Comparison of ENCODE assay signal across 13 mouse cellular contexts in genomic region chr1:185456327-185456726, GRCm38 (mm10). TPM values are rescaled to one million over a fixed set of nuclear protein-coding genes. Genes with fewer than 3 reads are reported as not detected.
DNase-seq lines count a peak whose midpoint lies in the region; ATAC-seq and TF ChIP-seq lines count a peak whose summit lies in the region.
"Had no signal": no experiment of that assay in that cellular context is flagged by ENCODE, and none has a peak within 500 bp of the region (broad histone marks: within the 10 kb centered on the region; RNA-seq: fewer than 3 reads in every experiment).

No protein-coding gene starts in this region.

- no peak for TF ChIP-seq CTCF in lung, embryonic 14.5 days (IDR thresholded peaks at IDR 0.05; ENCODE audit: low read depth)

- H3K4me3 ChIP-seq in lung, embryonic 14.5 days (ENCODE audit: low read depth, low read length): peak overlapping the region; percentile 47; the same call in 1 of the 2 replicates
- peak overlapping the region; percentile 86 for H3K4me3 ChIP-seq in forebrain, embryonic 15.5 days
- H3K4me3 ChIP-seq in liver, embryonic 11.5 days (ENCODE audit: low read depth, low read length): peak overlapping the region; percentile 87
- H3K4me3 ChIP-seq in neural tube, embryonic 15.5 days (replicated peaks): peak overlapping the region; percentile 57

- 75% methylated on average over 9 of the region's 9 CpGs for WGBS in lung, embryonic 14.5 days
- 87% methylated on average over 9 of the region's 9 CpGs for WGBS in forebrain, embryonic 15.5 days
- 61% methylated on average over 9 of the region's 9 CpGs for WGBS in liver, embryonic 11.5 days
- 87% methylated on average over 9 of the region's 9 CpGs for WGBS in neural tube, embryonic 15.5 days

- H3K27me3 ChIP-seq in lung, embryonic 14.5 days (ENCODE audit: insufficient read depth, low read length): peaks cover 33% of the 10 kb centered on the region
- no peaks in the 10 kb centered on the region for H3K27me3 ChIP-seq in forebrain, embryonic 15.5 days
- peaks cover 21% of the 10 kb centered on the region for H3K27me3 ChIP-seq in liver, embryonic 11.5 days (replicated peaks; ENCODE audit: control insufficient read depth, insufficient read depth, low read length)
- peaks cover 23% of the 10 kb centered on the region; the same call in 1 of the 2 replicates for H3K27me3 ChIP-seq in neural tube, embryonic 15.5 days (replicated peaks)

- peak overlapping the region; percentile 8; the same call in 1 of the 2 replicates for H3K4me2 ChIP-seq in lung, embryonic 14.5 days
- H3K4me2 ChIP-seq in forebrain, embryonic 15.5 days (replicated peaks): peak overlapping the region; percentile 91
- H3K4me2 ChIP-seq in liver, embryonic 11.5 days: peak overlapping the region; percentile 91
- peak overlapping the region; percentile 94 for H3K4me2 ChIP-seq in neural tube, embryonic 15.5 days

- no peak for DNase-seq in lung, embryonic 14.5 days
- DNase-seq in lung, postnatal 4 days: no peak
- DNase-seq in liver, embryonic 11.5 days (ENCODE audit: low spot score): no peak
- no peak for DNase-seq in thymus, adult 18-20 months
- no peak for DNase-seq in Muller cell, postnatal 12 days (ENCODE audit: inconsistent ontology term)
- DNase-seq: adrenal gland, postnatal 10 days; cerebellum, adult 2 months; heart, adult 11 months; lung, postnatal 14 days; spleen, adult 18-20 months had no signal

- H3K36me3 ChIP-seq in lung, embryonic 14.5 days (ENCODE audit: insufficient read depth): no peaks in the 10 kb centered on the region
- no peaks in the 10 kb centered on the region for H3K36me3 ChIP-seq in forebrain, embryonic 15.5 days
- H3K36me3 ChIP-seq in liver, embryonic 11.5 days (ENCODE audit: control insufficient read depth, insufficient read depth, low read length): peaks cover 13% of the 10 kb centered on the region
- no peaks in the 10 kb centered on the region for H3K36me3 ChIP-seq in neural tube, embryonic 15.5 days
- H3K36me3 ChIP-seq: kidney, embryonic 15.5 days had no signal

- H3K9ac ChIP-seq in lung, embryonic 14.5 days: no peak overlapping the region
- peak overlapping the region; percentile 87; the same call in 1 of the 2 replicates for H3K9ac ChIP-seq in forebrain, embryonic 15.5 days (replicated peaks)
- H3K9ac ChIP-seq in liver, embryonic 11.5 days (ENCODE audit: low read depth, low read length): peak overlapping the region; percentile 91
- H3K9ac ChIP-seq in neural tube, embryonic 15.5 days (replicated peaks): no peak overlapping the region
- H3K9ac ChIP-seq: kidney, embryonic 15.5 days had no signal

- H3K4me1 ChIP-seq in lung, embryonic 14.5 days (ENCODE audit: insufficient read depth): no peaks in the 10 kb centered on the region
- peaks cover 30% of the 10 kb centered on the region for H3K4me1 ChIP-seq in forebrain, embryonic 15.5 days
- peaks cover 36% of the 10 kb centered on the region for H3K4me1 ChIP-seq in liver, embryonic 11.5 days (replicated peaks; ENCODE audit: control insufficient read depth, insufficient read depth, low read length)
- peaks cover 16% of the 10 kb centered on the region; the same call in 1 of the 2 replicates for H3K4me1 ChIP-seq in neural tube, embryonic 15.5 days

- H3K27ac ChIP-seq in lung, embryonic 14.5 days (ENCODE audit: low read depth): no peak overlapping the region
- H3K27ac ChIP-seq in forebrain, embryonic 15.5 days (replicated peaks): no peak overlapping the region
- H3K27ac ChIP-seq in liver, embryonic 11.5 days (ENCODE audit: low read depth, low read length): peak overlapping the region; percentile 97
- H3K27ac ChIP-seq in neural tube, embryonic 15.5 days (replicated peaks): no peak overlapping the region
- H3K27ac ChIP-seq: kidney, embryonic 15.5 days had no signal

- ATAC-seq in lung, embryonic 14.5 days (ENCODE audit: insufficient read depth): no peak
- ATAC-seq in forebrain, embryonic 15.5 days (replicated peaks): no peak
- ATAC-seq in liver, embryonic 11.5 days (replicated peaks; ENCODE audit: low FRiP score): no peak
- no peak for ATAC-seq in neural tube, embryonic 15.5 days (ENCODE audit: low FRiP score)

- no peaks in the 10 kb centered on the region for H3K9me3 ChIP-seq in lung, embryonic 14.5 days (ENCODE audit: low read depth, low read length)
- no peaks in the 10 kb centered on the region for H3K9me3 ChIP-seq in forebrain, embryonic 15.5 days
- no peaks in the 10 kb centered on the region for H3K9me3 ChIP-seq in liver, embryonic 11.5 days (ENCODE audit: control insufficient read depth, low read length)
- H3K9me3 ChIP-seq in neural tube, embryonic 15.5 days (replicated peaks): no peaks in the 10 kb centered on the region
- H3K9me3 ChIP-seq: kidney, embryonic 15.5 days had no signal

RNA-seq across cellular contexts. Expression of gene Slc30a10, which starts 1.7 kb away (rescaled TPM):
- 0.09 TPM in 1 of 2 replicates, not detected in the other for polyA plus RNA-seq in lung, embryonic 14.5 days (2014; fragmentation: Nextera tagmentation; extraction: Ambion mirVana)
- 9.9 and 11.4 TPM in 2 replicates for polyA plus RNA-seq in forebrain, embryonic 15.5 days (2015; fragmentation: Nextera tagmentation; extraction: Ambion mirVana)
- 22.8 and 23.5 TPM in 2 replicates for polyA plus RNA-seq in liver, embryonic 11.5 days (2014; fragmentation: Nextera tagmentation; extraction: Ambion mirVana)
- polyA plus RNA-seq in neural tube, embryonic 15.5 days (2015; fragmentation: Nextera tagmentation; extraction: Ambion mirVana): 5.6 and 5.8 TPM in 2 replicates

Comparison
In these comparisons a context has a peak if more than half of its experiments do, and no peak if none do; other contexts are left out.
1. H3K4me2 ChIP-seq: peak in every context shown above with its lines; median percentile 94 in neural tube, embryonic 15.5 days; 91 in forebrain, embryonic 15.5 days; 91 in liver, embryonic 11.5 days; 8 in lung, embryonic 14.5 days.
2. H3K9ac ChIP-seq: peak in forebrain, embryonic 15.5 days (single experiment) and liver, embryonic 11.5 days (single experiment); none in lung, embryonic 14.5 days (single experiment) and neural tube, embryonic 15.5 days (single experiment).
3. Peak in every context shown above with its lines, with median percentiles within 50 percentile points of each other: H3K4me3 ChIP-seq.